Mouse (Mus musculus) CD4-positive helper T cell, adult 2 months (primary cell): ENCODE results near the gene Olfr138.

ENCODE experiments used
- DNase-seq: peaks from one replicate; pipeline ENCODE4 v3.0.0-alpha.2; 2012; ENCODE audit warnings: low read depth, missing footprints, low spot score

Gene Olfr138

GRCm38 (mm10) chr17:38260735-38261134 is at the start of gene Olfr138:
Gene Olfr138 (plus strand): TSS chr17:38261035.
- no peak for DNase-seq

GRCm38 (mm10) chr17:38307470-38307869 is 46.6 kb downstream of the Olfr138 start, which contains the start of gene Olfr137:
Gene Olfr137 (minus strand): TSS chr17:38307570.
- DNase-seq: no peak
